Mouse (Mus musculus) ES-E14 (cell line): ENCODE measurements around the gene Nxn.

Experiments
- CHD2 ChIP-seq: IDR thresholded peaks from 2 replicates; pipeline ENCODE4 v1.6.1; 2014; ENCODE audit warnings: mild to moderate bottlenecking, low read depth, low read length, inconsistent platforms
- HCFC1 ChIP-seq: IDR thresholded peaks from 2 replicates; pipeline ENCODE4 v1.6.1; 2012; ENCODE audit warnings: low read length, inconsistent platforms, borderline replicate concordance; ENCODE audit not compliant: insufficient read depth
- ZNF384 ChIP-seq: IDR thresholded peaks from 2 replicates; pipeline ENCODE4 v1.6.1; 2012; ENCODE audit warnings: low read depth, low read length, inconsistent platforms

DNA sequence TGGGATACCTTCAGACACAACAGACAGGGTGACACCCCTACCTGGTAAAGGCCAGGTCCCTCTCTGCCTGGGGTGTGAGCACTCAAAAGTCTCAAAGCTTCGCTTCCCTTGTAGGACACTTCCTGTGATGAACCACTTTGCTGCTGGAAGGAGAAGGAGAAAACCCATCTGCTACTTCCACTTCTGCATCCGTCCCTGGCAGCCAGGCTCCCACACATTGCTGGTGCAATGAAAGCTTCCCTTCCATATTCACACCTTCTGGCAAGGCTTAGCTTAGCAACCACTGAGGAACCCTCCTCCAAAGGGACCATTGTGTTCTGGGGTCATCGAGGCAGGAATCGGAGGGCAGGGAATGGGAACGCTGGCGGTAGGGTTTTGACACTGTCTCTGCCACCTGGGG is 110.3 kb downstream of the Nxn start:
- TF ChIP-seq ZNF384 (no peak), CHD2 (no peak), HCFC1 (no peak)
